Mouse (Mus musculus) ES-Bruce4 (cell line): Measurements from ENCODE around the gene Pom121l2. TPM values are rescaled to one million over a fixed set of nuclear protein-coding genes. Genes with fewer than 3 reads are reported as not detected.

Source experiments
- H3K27ac ChIP-seq: 2 replicates; pipeline ENCODE4 v1.5.1; 2012; ENCODE audit warnings: low read length, inconsistent platforms; ENCODE audit not compliant: insufficient read depth
- H3K27me3 ChIP-seq: 2 replicates; pipeline ENCODE4 v1.6.1; 2012; ENCODE audit warnings: mild to moderate bottlenecking, low read length, inconsistent platforms; ENCODE audit not compliant: control insufficient read depth, poor library complexity, insufficient read depth, severe bottlenecking
- H3K36me3 ChIP-seq: 2 replicates; pipeline ENCODE4 v1.6.1; 2012; ENCODE audit warnings: inconsistent platforms, mild to moderate bottlenecking, low read length, moderate library complexity; ENCODE audit not compliant: control insufficient read depth, poor library complexity, insufficient read depth, severe bottlenecking
- H3K4me1 ChIP-seq: one replicate; pipeline ENCODE4 v1.8.1; 2011; ENCODE audit warnings: low read length; ENCODE audit not compliant: control insufficient read depth, insufficient read depth
- H3K4me3 ChIP-seq: 2 replicates; pipeline ENCODE4 v1.5.1; 2011; ENCODE audit warnings: low read depth, mild to moderate bottlenecking, low read length
- H3K9ac ChIP-seq: 2 replicates; pipeline ENCODE4 v1.6.1; 2012; ENCODE audit warnings: low read depth, mild to moderate bottlenecking, inconsistent platforms; ENCODE audit not compliant: poor library complexity, severe bottlenecking
- H3K9me3 ChIP-seq: replicated peaks from 2 replicates; pipeline ENCODE4 v1.6.1; 2012; ENCODE audit warnings: mild to moderate bottlenecking, low read length, inconsistent platforms; ENCODE audit not compliant: control insufficient read depth, poor library complexity, insufficient read depth, severe bottlenecking
- CTCF ChIP-seq: IDR thresholded peaks from one replicate; pipeline ENCODE4 v1.8.1; 2011; ENCODE audit warnings: low read depth, low read length
- EP300 ChIP-seq: IDR thresholded peaks from 2 replicates; pipeline ENCODE4 v1.6.1; 2011; ENCODE audit warnings: low read depth, low read length; ENCODE audit not compliant: insufficient read depth
- POLR2A ChIP-seq: IDR thresholded peaks from one replicate; pipeline ENCODE4 v1.8.1; 2011; ENCODE audit warnings: low read length; ENCODE audit not compliant: insufficient read depth
- polyA plus RNA-seq: library from polyadenylated mRNA; stranded (reverse); fragments of >200 nt; gene quantifications from 2 replicates; pipeline ENCODE4 v1.2.4, GENCODE M21; 2011; ENCODE audit warnings: low read depth; ENCODE audit not compliant: missing spikeins, insufficient read depth, insufficient read length

Pom121l2 gene
- polyA plus RNA-seq, 1 experiment: not detected

DNA sequence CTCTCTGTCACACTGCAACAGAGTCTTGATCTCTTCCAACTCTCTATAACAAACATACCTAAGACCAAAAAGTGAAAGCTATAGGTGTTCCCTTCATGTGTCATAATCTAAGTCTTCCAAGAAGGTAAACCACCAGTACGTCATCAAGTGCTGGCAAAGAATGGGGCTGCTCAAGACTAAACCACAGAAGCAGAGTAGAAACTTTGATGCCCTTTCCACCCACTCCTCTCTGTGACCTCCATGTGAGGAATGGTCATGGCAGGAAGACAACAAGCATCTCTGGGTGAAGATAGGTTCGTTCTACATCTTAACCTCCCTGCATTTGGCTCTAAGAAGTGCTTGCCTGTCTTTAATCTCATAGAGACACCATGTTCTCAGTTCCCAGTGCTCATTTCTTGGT is 3.5 kb downstream of the Pom121l2 start:
- TF ChIP-seq EP300: no peak
- no peak for TF ChIP-seq POLR2A
- no peak for TF ChIP-seq CTCF
- peaks cover 1% of the 10 kb centered on the region; the same call in 1 of the 2 replicates for H3K27me3 ChIP-seq
- H3K9me3 ChIP-seq: no peaks in the 10 kb centered on the region

DNA sequence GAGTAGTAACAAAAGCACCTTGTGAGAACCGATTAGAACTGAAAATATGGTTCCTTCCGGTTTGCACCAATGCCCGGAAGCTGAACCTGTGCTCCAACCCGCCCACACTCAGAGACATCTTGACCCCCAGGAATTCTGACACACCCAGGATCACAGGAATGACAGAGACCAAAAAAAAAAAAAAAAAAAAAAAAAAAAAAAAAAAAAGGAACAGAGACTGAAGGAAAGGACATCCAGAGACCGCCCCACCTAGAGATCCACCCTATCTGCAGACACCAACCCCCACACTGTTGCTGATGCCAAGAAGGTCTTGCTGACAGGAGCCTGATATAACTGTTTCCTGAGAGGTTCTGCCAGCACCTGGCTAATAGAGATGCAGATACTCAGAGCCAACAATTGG is 11.6 kb downstream of the Pom121l2 start:
- no peaks in the 10 kb centered on the region for H3K27me3 ChIP-seq
- TF ChIP-seq POLR2A (no peak), EP300 (no peak), CTCF (no peak)

More for the DNA sequence above, 3.5 kb downstream of the Pom121l2 start:
- Histone ChIP-seq H3K9ac (no peak overlapping the region), H3K4me3 (no peak overlapping the region), H3K27ac (no peak overlapping the region), H3K4me1 (no peaks in the 10 kb centered on the region), H3K36me3 (no peaks in the 10 kb centered on the region)

GRCm38 (mm10) chr13:21993957-21994738 is 13.2 kb downstream of the Pom121l2 start:
- H3K4me1 ChIP-seq: peaks cover 2% of the 10 kb centered on the region
- peaks cover 8% of the 10 kb centered on the region for H3K27me3 ChIP-seq
- H3K9ac ChIP-seq: peak overlapping the region; percentile 63
- no peak for TF ChIP-seq POLR2A
- H3K27ac ChIP-seq: no peak overlapping the region
- peak overlapping the region; percentile 55 for H3K4me3 ChIP-seq
- H3K9me3 ChIP-seq: no peaks in the 10 kb centered on the region; the same call in 1 of the 2 replicates
- no peaks in the 10 kb centered on the region for H3K36me3 ChIP-seq

More for the DNA sequence above, 11.6 kb downstream of the Pom121l2 start:
- Histone ChIP-seq H3K27ac (no peak overlapping the region), H3K36me3 (no peaks in the 10 kb centered on the region), H3K9ac (no peak overlapping the region), H3K9me3 (no peaks in the 10 kb centered on the region; the same call in 1 of the 2 replicates), H3K4me3 (no peak overlapping the region), H3K4me1 (peaks cover 2% of the 10 kb centered on the region)

- TF ChIP-seq POLR2A (no peak), EP300 (no peak), CTCF (no peak)
- Histone ChIP-seq H3K27ac (no peak overlapping the region), H3K4me3 (peak overlapping the region; percentile 64), H3K4me1 (peaks cover 2% of the 10 kb centered on the region), H3K9me3 (no peaks in the 10 kb centered on the region; the same call in 1 of the 2 replicates), H3K9ac (peak overlapping the region; percentile 38), H3K27me3 (peaks cover 9% of the 10 kb centered on the region), H3K36me3 (no peaks in the 10 kb centered on the region)
These were observed 13.9 kb downstream of the Pom121l2 start for GRCm38 (mm10) chr13:21994896-21995295.

DNA sequence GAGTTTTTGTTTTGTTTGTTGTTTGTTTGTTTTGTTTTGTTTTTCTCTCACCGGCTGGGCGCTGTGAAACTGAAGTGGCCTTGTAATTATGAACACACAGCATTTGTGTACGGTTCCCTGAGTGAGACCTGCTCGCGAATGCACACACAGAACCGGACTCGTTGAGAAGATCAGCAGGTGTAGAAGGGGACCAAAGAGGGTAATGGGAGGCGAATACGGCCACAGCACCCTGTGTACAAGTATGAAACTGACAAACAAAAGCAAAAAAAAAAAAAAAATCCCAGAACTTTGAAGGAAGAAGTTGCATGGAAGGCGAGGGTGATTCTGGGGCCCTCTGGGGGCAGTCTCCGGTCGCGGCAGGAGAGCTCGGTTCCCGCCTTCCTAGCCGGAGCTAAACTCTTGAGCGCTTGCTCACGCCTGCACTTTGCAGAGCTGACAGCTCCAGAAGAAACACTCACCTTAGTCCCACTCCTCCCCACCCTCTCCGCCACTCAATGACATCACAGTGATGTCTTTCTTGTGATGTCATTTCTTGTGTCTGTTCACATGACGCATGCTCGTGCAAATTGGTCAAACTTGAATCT is 14.4 kb downstream of the Pom121l2 start:
- Histone ChIP-seq H3K36me3 (no peaks in the 10 kb centered on the region), H3K4me1 (peaks cover 2% of the 10 kb centered on the region), H3K27me3 (peaks cover 9% of the 10 kb centered on the region), H3K9me3 (no peaks in the 10 kb centered on the region; the same call in 1 of the 2 replicates), H3K4me3 (peak overlapping the region; percentile 64), H3K27ac (no peak overlapping the region), H3K9ac (peak overlapping the region; percentile 38)
- no peak for TF ChIP-seq CTCF
- no peak for TF ChIP-seq POLR2A
- TF ChIP-seq EP300: no peak

GRCm38 (mm10) chr13:21996101-21996839 is 15.3 kb downstream of the Pom121l2 start:
- TF ChIP-seq CTCF: no peak
- H3K9me3 ChIP-seq: no peaks in the 10 kb centered on the region
- peak overlapping the region; percentile 46 for H3K9ac ChIP-seq
- no peaks in the 10 kb centered on the region for H3K36me3 ChIP-seq
- no peak overlapping the region for H3K27ac ChIP-seq
- peak overlapping the region; percentile 75 for H3K4me3 ChIP-seq
- peaks cover 9% of the 10 kb centered on the region for H3K27me3 ChIP-seq
- peaks cover 2% of the 10 kb centered on the region for H3K4me1 ChIP-seq
